Mouse (Mus musculus): ENCODE data around the gene Zfand5. TPM values are rescaled to one million over a fixed set of nuclear protein-coding genes. Genes with fewer than 3 reads are reported as not detected.

The Zfand5 gene
- polyA plus RNA-seq, 1 experiment = 54.3 TPM

DNA sequence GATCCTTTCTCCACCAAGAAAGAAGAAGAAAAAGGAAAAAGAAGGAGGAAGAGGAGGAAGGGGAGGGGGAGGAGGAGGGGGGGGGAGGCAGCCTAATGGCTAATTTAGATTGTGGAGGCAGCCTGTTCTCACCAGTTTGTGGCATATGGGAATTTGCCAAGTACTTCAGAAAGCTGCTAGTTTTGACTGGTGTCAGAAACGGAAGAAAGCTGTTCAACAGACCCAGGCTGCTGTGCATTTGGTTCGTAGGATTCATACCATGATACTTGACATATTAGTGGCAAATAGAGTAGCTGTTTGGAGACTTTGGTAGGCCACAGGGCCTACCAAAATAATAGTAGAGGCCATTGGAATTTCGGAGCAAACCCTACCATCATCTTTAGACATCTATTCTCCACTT is 53.3 kb downstream of the Zfand5 start:
- H3K4me3 ChIP-seq (replicated peaks) = no peak overlapping the region
- H3K27me3 ChIP-seq (replicated peaks) = no peaks in the 10 kb centered on the region
- H3K9me3 ChIP-seq = peaks cover 17% of the 10 kb centered on the region; the same call in 1 of the 2 replicates
- no peak for TF ChIP-seq GATA1 (IDR thresholded peaks at IDR 0.05; ENCODE audit: borderline replicate concordance, low read length)
- no peaks in the 10 kb centered on the region for H3K36me3 ChIP-seq (replicated peaks; ENCODE audit: low read length)
- no peaks in the 10 kb centered on the region for H3K4me1 ChIP-seq

DNA sequence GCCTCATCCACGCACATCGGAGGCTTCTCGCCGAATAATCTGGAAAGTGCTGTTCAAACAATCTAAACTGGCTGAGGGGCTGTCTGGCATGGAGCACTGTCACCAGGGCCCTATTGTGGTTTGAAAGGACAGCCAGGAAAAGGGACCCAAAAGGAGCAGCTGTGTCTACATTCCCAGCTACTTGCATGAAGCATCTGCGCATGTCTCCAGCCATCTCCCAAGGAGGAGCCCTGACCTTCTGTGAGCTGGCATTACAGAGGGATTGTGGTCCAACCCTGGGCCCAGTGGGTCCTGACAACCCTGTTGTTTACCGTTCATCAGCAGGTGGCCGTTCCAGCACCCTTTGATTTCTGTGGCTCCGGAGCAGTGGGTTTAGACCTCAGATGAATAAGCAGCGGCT is 56.9 kb downstream of the Zfand5 start:
- H3K4me3 ChIP-seq (replicated peaks) = no peak overlapping the region
- peaks cover 13% of the 10 kb centered on the region; the same call in 1 of the 2 replicates for H3K9me3 ChIP-seq
- H3K4me1 ChIP-seq = no peaks in the 10 kb centered on the region
- TF ChIP-seq GATA1 (IDR thresholded peaks at IDR 0.05; ENCODE audit: borderline replicate concordance, low read length) (no peak), FLI1 (IDR thresholded peaks at IDR 0.05; ENCODE audit: low read length) (no peak)
- H3K27me3 ChIP-seq (replicated peaks) = no peaks in the 10 kb centered on the region
- H3K36me3 ChIP-seq (replicated peaks; ENCODE audit: low read length) = no peaks in the 10 kb centered on the region

DNA sequence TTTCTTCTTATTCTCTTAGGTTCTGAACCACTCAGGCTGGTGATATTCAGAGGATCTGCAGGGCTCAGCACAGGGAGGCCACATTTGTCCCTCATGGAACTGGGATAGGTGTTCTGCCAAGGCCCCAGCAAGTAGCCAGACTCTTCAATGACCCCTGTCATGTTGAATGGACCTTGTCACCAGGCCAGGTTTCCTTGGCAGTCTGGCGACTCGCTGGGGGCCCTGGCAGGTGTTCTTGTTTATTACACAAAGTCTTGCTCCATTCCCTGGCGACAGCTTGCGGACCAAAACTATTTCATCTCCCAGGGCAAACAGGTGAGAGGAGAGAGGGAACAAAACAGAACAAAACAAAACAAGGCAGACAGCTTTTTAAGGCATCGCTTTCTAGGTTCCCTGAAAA is 57.7 kb downstream of the Zfand5 start:
- Histone ChIP-seq H3K4me1 (no peaks in the 10 kb centered on the region), H3K4me3 (replicated peaks) (no peak overlapping the region), H3K27me3 (replicated peaks) (no peaks in the 10 kb centered on the region), H3K9me3 (peaks cover 13% of the 10 kb centered on the region; the same call in 1 of the 2 replicates), H3K36me3 (replicated peaks; ENCODE audit: low read length) (no peaks in the 10 kb centered on the region)
- TF ChIP-seq GATA1 (IDR thresholded peaks at IDR 0.05; ENCODE audit: borderline replicate concordance, low read length) = no peak
- no peak for TF ChIP-seq FLI1 (IDR thresholded peaks at IDR 0.05; ENCODE audit: low read length)

DNA sequence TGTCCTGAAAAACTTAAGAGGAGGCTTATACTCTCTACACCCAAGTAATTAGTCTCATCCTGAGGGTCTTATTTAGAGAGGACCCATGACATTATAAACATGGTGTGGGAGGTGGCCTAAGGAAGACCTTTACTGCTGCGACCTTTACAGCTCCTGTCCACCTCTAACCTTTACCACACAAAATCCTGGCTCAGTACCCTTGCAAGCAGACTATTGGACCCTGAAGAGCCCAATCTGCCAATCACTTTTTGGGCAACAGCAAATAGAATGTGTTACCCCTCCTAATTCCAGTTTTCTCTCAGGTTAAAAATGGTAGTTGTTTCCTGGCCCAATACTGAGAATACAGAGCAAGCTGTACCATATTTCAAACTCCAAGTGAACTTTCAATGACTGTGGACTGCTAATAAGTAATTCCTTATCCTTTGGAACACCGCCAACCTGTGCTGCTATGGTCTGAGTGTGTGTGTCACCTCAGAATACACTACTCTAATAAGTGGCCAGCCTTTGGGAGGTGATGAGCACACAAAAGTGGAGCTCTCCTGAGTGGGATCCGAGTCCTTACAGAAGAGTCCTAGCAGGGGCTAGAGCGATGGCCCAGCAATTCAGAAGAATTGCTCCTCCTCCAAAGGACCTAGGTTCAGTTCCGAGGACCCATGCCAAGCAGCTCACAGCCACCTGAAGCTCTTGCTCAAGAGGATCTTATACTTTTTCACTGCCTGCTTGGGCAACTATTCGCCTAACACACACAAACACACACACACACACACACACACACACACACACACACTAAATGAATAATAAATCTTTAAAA is 58.4 kb downstream of the Zfand5 start:
- Histone ChIP-seq H3K27me3 (replicated peaks) (no peaks in the 10 kb centered on the region), H3K4me3 (replicated peaks) (no peak overlapping the region), H3K4me1 (no peaks in the 10 kb centered on the region), H3K9me3 (peaks cover 13% of the 10 kb centered on the region; the same call in 1 of the 2 replicates), H3K36me3 (replicated peaks; ENCODE audit: low read length) (no peaks in the 10 kb centered on the region)
- TF ChIP-seq GATA1 (IDR thresholded peaks at IDR 0.05; ENCODE audit: borderline replicate concordance, low read length) (no peak), FLI1 (IDR thresholded peaks at IDR 0.05; ENCODE audit: low read length) (no peak)

DNA sequence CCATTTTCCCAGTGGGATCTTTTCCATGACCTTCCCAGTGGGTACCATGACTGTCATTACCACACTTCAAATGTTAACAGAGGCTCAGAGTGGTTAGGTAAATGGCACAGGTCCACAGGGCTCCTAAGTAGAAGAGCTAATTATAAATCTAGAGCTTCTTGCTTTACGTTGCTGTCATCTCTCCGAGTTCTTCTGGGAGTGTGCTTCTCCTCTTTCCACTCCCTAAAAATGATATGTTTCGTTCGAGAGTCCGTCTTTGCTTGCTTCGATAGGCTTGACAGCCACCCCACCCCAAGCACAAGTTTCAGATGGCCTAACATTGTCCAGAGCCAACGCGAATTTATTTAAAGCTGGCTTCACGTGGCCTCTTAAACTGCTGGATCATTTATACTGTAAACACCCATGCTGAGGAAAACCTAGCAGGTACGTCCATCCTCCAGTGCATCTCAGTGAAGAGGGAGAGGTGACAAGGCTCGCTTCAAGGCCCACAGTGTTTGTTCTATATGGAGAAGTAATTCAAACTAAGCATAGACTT is 59.6 kb downstream of the Zfand5 start:
- Histone ChIP-seq H3K27me3 (replicated peaks) (no peaks in the 10 kb centered on the region), H3K9me3 (peaks cover 13% of the 10 kb centered on the region; the same call in 1 of the 2 replicates), H3K36me3 (replicated peaks; ENCODE audit: low read length) (no peaks in the 10 kb centered on the region), H3K4me3 (replicated peaks) (no peak overlapping the region), H3K4me1 (no peaks in the 10 kb centered on the region)
- TF ChIP-seq GATA1 (IDR thresholded peaks at IDR 0.05; ENCODE audit: borderline replicate concordance, low read length) = no peak
- no peak for TF ChIP-seq FLI1 (IDR thresholded peaks at IDR 0.05; ENCODE audit: low read length)

Other genes with a start within 250 kb of the Zfand5 start
- gene Gda, start 201.2 kb downstream of the Zfand5 start, polyA plus RNA-seq (2012; ENCODE audit: insufficient read depth, low replicate concordance) = 2.8 and 4.7 TPM in 2 replicates